Mouse (Mus musculus) hindbrain, embryonic 13.5 days (tissue): Measurements from ENCODE around the gene Chrna3. TPM values are rescaled to one million over a fixed set of nuclear protein-coding genes. Genes with fewer than 3 reads are reported as not detected.

Source experiments
- ATAC-seq: fragments of 200-750 bp; cut with Nextera tagmentation; 2 replicates; pipeline ENCODE4 v1.8.0; 2017; ENCODE audit warnings: moderate TSS enrichment; ENCODE audit not compliant: low FRiP score
- H3K27ac ChIP-seq: fragments of 300-500 bp; sonication (generic); 2 replicates; pipeline ENCODE4 v1.5.1; 2015; ENCODE audit warnings: inconsistent platforms, mild to moderate bottlenecking, moderate library complexity
- H3K27me3 ChIP-seq: fragments of 300-500 bp; sonication (generic); 2 replicates; pipeline ENCODE4 v1.6.1; 2015; ENCODE audit warnings: mild to moderate bottlenecking, inconsistent platforms
- H3K36me3 ChIP-seq: fragments of 300-500 bp; sonication (generic); 2 replicates; pipeline ENCODE4 v1.6.1; 2015; ENCODE audit warnings: mild to moderate bottlenecking, inconsistent platforms
- H3K4me1 ChIP-seq: fragments of 300-500 bp; sonication (generic); replicated peaks from 2 replicates; pipeline ENCODE4 v1.6.1; 2015; ENCODE audit warnings: inconsistent platforms
- H3K4me2 ChIP-seq: fragments of 300-500 bp; sonication (generic); 2 replicates; pipeline ENCODE4 v1.6.1; 2015; ENCODE audit warnings: inconsistent platforms, mild to moderate bottlenecking, moderate library complexity
- H3K4me3 ChIP-seq: fragments of 300-500 bp; sonication (generic); 2 replicates; pipeline ENCODE4 v1.5.1; 2015; ENCODE audit warnings: mild to moderate bottlenecking, inconsistent platforms
- H3K9ac ChIP-seq: fragments of 300-500 bp; sonication (generic); 2 replicates; pipeline ENCODE4 v1.6.1; 2015; ENCODE audit warnings: mild to moderate bottlenecking, inconsistent platforms
- H3K9me3 ChIP-seq: fragments of 300-500 bp; sonication (generic); 2 replicates; pipeline ENCODE4 v1.6.1; 2016; ENCODE audit warnings: inconsistent platforms
- WGBS: fragments of 180-500 bp; shearing (Covaris S2); methylation state at CpG from one replicate; pipeline ENCODE4 v1.1.7; 2015; 5-methylcytosine and 5-hydroxymethylcytosine counted together
- polyA plus RNA-seq: library from polyadenylated mRNA; unstranded; fragments of >200 nt; fragmentation: Nextera tagmentation; extraction: Ambion mirVana; gene quantifications from 2 replicates; pipeline ENCODE4 v1.2.1, GENCODE M21; 2015

Chrna3 gene
- 19.8 and 22.4 TPM in 2 replicates for polyA plus RNA-seq

GRCm38 (mm10) chr9:55026275-55026663 lies at the start of gene Chrna3:
Chrna3 (minus strand) TSS chr9:55026562.
- under 1% methylated on average over 39 of the region's 39 CpGs for WGBS

GRCm38 (mm10) chr9:55067965-55068265 lies 41.6 kb upstream of the Chrna3 start:
- Histone ChIP-seq H3K4me3 (no peak overlapping the region), H3K4me2 (no peak overlapping the region), H3K27me3 (0 out of 2 replicates have a peak, but pooled peaks cover 3% of the 10 kb centered on the region), H3K27ac (peak overlapping the region; percentile 9), H3K36me3 (no peaks in the 10 kb centered on the region), H3K9ac (no peak overlapping the region), H3K4me1 (peaks cover 21% of the 10 kb centered on the region), H3K9me3 (no peaks in the 10 kb centered on the region)
- 48% methylated on average over 5 of the region's 5 CpGs for WGBS
- ATAC-seq: no peak

More at GRCm38 (mm10) chr9:55026275-55026663, at the start of gene Chrna3:
- peaks cover 40% of the 10 kb centered on the region for H3K4me1 ChIP-seq
- no peaks in the 10 kb centered on the region for H3K9me3 ChIP-seq
- peak within 1 kb of the TSS; percentile 71 for H3K4me2 ChIP-seq
- peak; percentile 75 for ATAC-seq
- H3K9ac ChIP-seq: peak within 1 kb of the TSS; percentile 85
- H3K27ac ChIP-seq: peak within 1 kb of the TSS; percentile 77
- H3K27me3 ChIP-seq: peaks cover 30% of the 10 kb centered on the region
- peaks cover 6% of the 10 kb centered on the region; the same call in 1 of the 2 replicates for H3K36me3 ChIP-seq
- peak within 1 kb of the TSS; percentile 62 for H3K4me3 ChIP-seq

DNA sequence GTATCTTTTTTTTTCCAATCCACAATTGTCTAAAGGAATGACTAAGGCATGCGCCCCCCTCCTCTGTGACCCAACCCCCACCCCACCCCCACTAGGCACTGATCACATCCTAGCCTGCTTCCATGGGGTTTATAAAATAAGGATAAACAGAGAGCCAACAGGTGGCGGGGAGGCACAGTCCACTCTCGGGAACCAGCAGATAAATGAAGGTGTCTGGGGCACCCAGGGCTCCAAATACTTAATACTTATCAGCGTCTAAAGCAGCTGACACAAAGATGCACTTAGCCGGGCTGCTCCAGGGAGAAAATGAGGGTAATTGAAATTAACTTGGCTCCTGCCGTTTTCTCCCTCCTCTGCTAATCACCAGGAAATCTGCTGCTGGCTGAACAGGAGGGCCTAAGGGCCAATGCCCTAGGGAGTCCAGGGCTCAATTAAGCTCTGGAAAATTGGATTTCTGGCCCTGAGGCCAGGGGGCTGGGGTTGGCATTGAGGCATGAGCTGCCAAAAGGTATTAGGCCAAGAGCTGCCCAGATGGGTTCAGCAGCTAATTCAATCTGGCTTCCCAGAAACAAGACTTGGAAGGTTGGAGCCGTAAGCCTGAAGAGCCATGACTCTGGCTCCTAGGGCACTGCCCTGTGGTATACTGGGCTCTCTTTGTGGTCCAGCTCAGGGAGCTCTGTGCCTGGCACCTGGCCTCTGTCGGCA lies 41.0 kb upstream of the Chrna3 start:
- 29% methylated on average over 8 of the region's 8 CpGs for WGBS
- no peak overlapping the region for H3K4me2 ChIP-seq
- H3K27me3 ChIP-seq: 0 out of 2 replicates have a peak, but pooled peaks cover 3% of the 10 kb centered on the region
- H3K27ac ChIP-seq: peak overlapping the region; percentile 9
- no peaks in the 10 kb centered on the region for H3K36me3 ChIP-seq
- peak; percentile 85 for ATAC-seq
- H3K4me3 ChIP-seq: no peak overlapping the region
- H3K4me1 ChIP-seq: peaks cover 21% of the 10 kb centered on the region
- no peaks in the 10 kb centered on the region for H3K9me3 ChIP-seq
- H3K9ac ChIP-seq: 0 out of 2 replicates have a peak overlapping the region, but pooled peaks have one; percentile 2

- no peak for ATAC-seq
- 91% methylated on average over 9 of the region's 9 CpGs for WGBS
- Histone ChIP-seq H3K36me3 (no peaks in the 10 kb centered on the region), H3K27ac (no peak overlapping the region), H3K27me3 (0 out of 2 replicates have a peak, but pooled peaks cover 6% of the 10 kb centered on the region), H3K4me2 (no peak overlapping the region), H3K4me3 (no peak overlapping the region), H3K9me3 (no peaks in the 10 kb centered on the region), H3K4me1 (peaks cover 21% of the 10 kb centered on the region), H3K9ac (no peak overlapping the region)
These were observed 38.9 kb upstream of the Chrna3 start for GRCm38 (mm10) chr9:55065241-55065640.

DNA sequence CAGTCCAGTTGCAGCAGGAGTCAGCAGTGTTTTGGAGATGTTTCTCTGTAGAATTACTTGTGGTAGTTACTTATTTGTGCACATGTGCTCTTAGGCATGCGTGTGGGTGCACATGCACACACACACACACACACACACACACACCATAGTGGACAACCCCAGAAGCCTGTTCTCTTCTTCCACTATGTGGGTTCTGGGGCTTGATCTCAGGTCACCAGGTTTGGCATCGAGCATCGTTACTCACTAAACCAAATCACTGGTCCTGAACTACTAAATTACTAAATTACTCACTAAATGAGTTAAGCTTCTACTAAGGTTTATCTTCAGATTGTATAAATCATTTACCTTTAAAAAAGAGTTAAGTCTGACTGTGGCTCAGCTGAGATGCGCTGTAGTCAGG lies 31.7 kb upstream of the Chrna3 start:
- WGBS: 94% methylated on average over 4 of the region's 4 CpGs
- ATAC-seq: no peak
- no peaks in the 10 kb centered on the region for H3K9me3 ChIP-seq
- no peak overlapping the region for H3K9ac ChIP-seq
- H3K27me3 ChIP-seq: 0 out of 2 replicates have a peak, but pooled peaks cover 4% of the 10 kb centered on the region
- H3K4me1 ChIP-seq: no peaks in the 10 kb centered on the region
- H3K36me3 ChIP-seq: no peaks in the 10 kb centered on the region
- H3K27ac ChIP-seq: no peak overlapping the region
- H3K4me3 ChIP-seq: no peak overlapping the region
- no peak overlapping the region for H3K4me2 ChIP-seq

GRCm38 (mm10) chr9:55055386-55055930 lies 29.1 kb upstream of the Chrna3 start:
- no peak overlapping the region for H3K4me3 ChIP-seq
- no peak for ATAC-seq
- H3K4me2 ChIP-seq: no peak overlapping the region
- H3K9ac ChIP-seq: no peak overlapping the region
- no peaks in the 10 kb centered on the region for H3K27me3 ChIP-seq
- WGBS: 61% methylated on average over 2 of the region's 2 CpGs
- no peaks in the 10 kb centered on the region for H3K4me1 ChIP-seq
- no peaks in the 10 kb centered on the region for H3K9me3 ChIP-seq
- H3K27ac ChIP-seq: no peak overlapping the region
- no peaks in the 10 kb centered on the region for H3K36me3 ChIP-seq

GRCm38 (mm10) chr9:55048211-55048880 lies 22.0 kb upstream of the Chrna3 start, which contains the start of gene Chrnb4:
Chrnb4 (minus strand) TSS chr9:55048779.
- H3K9me3 ChIP-seq: no peaks in the 10 kb centered on the region
- H3K4me2 ChIP-seq: peak within 1 kb of the TSS; percentile 83
- H3K27ac ChIP-seq: no peak within 1 kb of the TSS
- H3K27me3 ChIP-seq: peaks cover 10% of the 10 kb centered on the region; the same call in 1 of the 2 replicates
- peak within 1 kb of the TSS; percentile 50 for H3K4me3 ChIP-seq
- H3K9ac ChIP-seq: peak within 1 kb of the TSS; percentile 66
- no peaks in the 10 kb centered on the region for H3K36me3 ChIP-seq
- 1% methylated on average over 23 of the region's 23 CpGs for WGBS
- ATAC-seq: peak; percentile 62
- H3K4me1 ChIP-seq: peaks cover 32% of the 10 kb centered on the region

- no peak overlapping the region for H3K9ac ChIP-seq
- H3K4me2 ChIP-seq: no peak overlapping the region
- H3K4me3 ChIP-seq: no peak overlapping the region
- H3K9me3 ChIP-seq: no peaks in the 10 kb centered on the region
- H3K27me3 ChIP-seq: peaks cover 10% of the 10 kb centered on the region; the same call in 1 of the 2 replicates
- ATAC-seq: no peak
- no peaks in the 10 kb centered on the region for H3K36me3 ChIP-seq
- 1% methylated on average over 3 of the region's 3 CpGs for WGBS
- H3K27ac ChIP-seq: no peak overlapping the region
- peaks cover 32% of the 10 kb centered on the region for H3K4me1 ChIP-seq
These were observed 20.4 kb upstream of the Chrna3 start for GRCm38 (mm10) chr9:55046764-55047163.

DNA sequence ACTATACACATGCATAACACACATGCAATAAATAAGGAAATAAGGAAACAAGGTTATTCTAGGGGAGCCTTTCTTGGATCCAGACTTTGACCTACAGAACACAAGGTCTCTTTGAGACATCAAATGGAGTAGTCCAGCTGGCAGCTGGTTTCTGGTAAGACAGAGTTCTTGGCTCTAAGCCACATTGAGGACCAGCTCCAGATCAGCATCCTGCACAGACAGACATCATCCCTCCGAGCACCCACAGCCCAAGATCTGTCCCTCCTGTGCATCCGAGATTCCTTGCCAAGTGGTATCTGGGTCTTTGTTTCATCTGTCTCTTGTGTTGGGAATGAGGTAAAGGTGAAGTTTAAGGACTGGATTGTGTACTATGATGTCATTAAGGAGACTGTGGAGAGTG lies 18.6 kb upstream of the Chrna3 start:
- WGBS: 75% methylated on average over 2 of the region's 2 CpGs
- Histone ChIP-seq H3K4me1 (peaks cover 32% of the 10 kb centered on the region), H3K9ac (no peak overlapping the region), H3K4me2 (no peak overlapping the region), H3K27ac (no peak overlapping the region), H3K36me3 (no peaks in the 10 kb centered on the region), H3K27me3 (peaks cover 10% of the 10 kb centered on the region; the same call in 1 of the 2 replicates), H3K9me3 (no peaks in the 10 kb centered on the region), H3K4me3 (no peak overlapping the region)
- ATAC-seq: no peak

DNA sequence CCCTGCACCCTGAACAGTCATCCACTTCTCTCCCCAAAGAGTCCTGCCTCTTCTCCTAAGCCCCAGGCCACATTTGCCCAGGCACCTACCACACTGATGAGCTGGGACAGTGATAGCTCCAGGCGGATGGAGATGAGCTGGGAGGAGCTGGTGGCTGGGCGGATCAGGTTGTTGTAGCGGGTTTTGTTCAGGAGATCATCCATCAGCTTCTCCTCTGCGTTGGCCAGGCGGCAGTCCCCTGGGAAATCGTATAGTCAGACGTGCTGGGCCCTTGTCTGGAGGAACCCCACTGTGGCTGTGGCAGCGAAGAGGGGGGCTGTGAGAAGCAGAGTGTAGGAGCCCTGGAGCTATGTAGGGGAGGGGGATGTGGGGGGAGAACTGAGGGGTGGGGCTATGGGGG lies 17.3 kb upstream of the Chrna3 start:
- H3K9me3 ChIP-seq: no peaks in the 10 kb centered on the region
- no peak overlapping the region for H3K27ac ChIP-seq
- no peak overlapping the region for H3K4me3 ChIP-seq
- peaks cover 7% of the 10 kb centered on the region; the same call in 1 of the 2 replicates for H3K27me3 ChIP-seq
- ATAC-seq: no peak
- 0 out of 2 replicates have a peak overlapping the region, but pooled peaks have one; percentile 10 for H3K4me2 ChIP-seq
- no peak overlapping the region for H3K9ac ChIP-seq
- H3K36me3 ChIP-seq: no peaks in the 10 kb centered on the region
- H3K4me1 ChIP-seq: peaks cover 30% of the 10 kb centered on the region
- 5% methylated on average over 8 of the region's 8 CpGs for WGBS

- Histone ChIP-seq H3K9ac (no peak overlapping the region), H3K4me3 (no peak overlapping the region), H3K36me3 (no peaks in the 10 kb centered on the region), H3K9me3 (no peaks in the 10 kb centered on the region), H3K27ac (no peak overlapping the region), H3K27me3 (no peaks in the 10 kb centered on the region), H3K4me2 (no peak overlapping the region), H3K4me1 (peaks cover 10% of the 10 kb centered on the region; the same call in 1 of the 2 replicates)
- peak; percentile 36; the same call in 1 of the 2 replicates for ATAC-seq
- WGBS: 42% methylated on average over 2 of the region's 2 CpGs
These were observed 15.0 kb upstream of the Chrna3 start for GRCm38 (mm10) chr9:55041389-55041788.

DNA sequence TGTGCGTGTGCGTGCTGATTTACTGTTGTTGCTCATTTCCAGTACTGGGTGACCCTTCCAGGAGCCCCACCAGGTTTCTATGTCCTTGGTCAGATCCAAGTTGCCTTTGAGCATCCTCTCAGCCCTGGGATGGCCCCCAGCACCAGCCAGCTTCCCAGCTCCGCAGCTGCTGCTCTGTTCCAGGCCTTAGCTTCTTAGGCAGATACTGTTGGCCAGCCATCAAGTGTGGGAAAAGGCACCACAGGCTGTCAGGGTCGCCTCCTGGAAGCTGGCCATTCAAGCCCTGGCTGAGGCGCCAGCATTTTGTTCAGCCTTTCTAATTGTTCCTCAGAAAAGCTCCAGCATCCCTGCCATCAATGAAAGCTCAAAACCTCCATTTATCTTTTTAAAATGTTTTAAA lies 13.6 kb upstream of the Chrna3 start:
- Histone ChIP-seq H3K4me3 (no peak overlapping the region), H3K9me3 (no peaks in the 10 kb centered on the region), H3K9ac (no peak overlapping the region), H3K27me3 (no peaks in the 10 kb centered on the region), H3K4me1 (peaks cover 6% of the 10 kb centered on the region; the same call in 1 of the 2 replicates), H3K36me3 (no peaks in the 10 kb centered on the region), H3K27ac (no peak overlapping the region), H3K4me2 (no peak overlapping the region)
- no peak for ATAC-seq
- 63% methylated on average over 5 of the region's 5 CpGs for WGBS
